Mouse (Mus musculus) hindbrain, embryonic 12.5 days (tissue): Measurements from ENCODE around the gene Col12a1. TPM values are rescaled to one million over a fixed set of nuclear protein-coding genes. Genes with fewer than 3 reads are reported as not detected.
"Not testable (repeated sequence)": the region's sequence is repeated elsewhere in the genome, so short reads cannot be mapped to it uniquely, and the experiment has no call there.

ENCODE experiments used
- ATAC-seq: fragments of 200-750 bp; cut with Nextera tagmentation; 2 replicates; pipeline ENCODE4 v1.8.0; 2017; ENCODE audit warnings: moderate TSS enrichment; ENCODE audit not compliant: low FRiP score
- H3K27ac ChIP-seq: fragments of 300-500 bp; sonication (generic); 2 replicates; pipeline ENCODE4 v1.5.1; 2016; ENCODE audit warnings: mild to moderate bottlenecking
- H3K27me3 ChIP-seq: fragments of 300-500 bp; sonication (generic); 2 replicates; pipeline ENCODE4 v1.6.1; 2016; ENCODE audit warnings: mild to moderate bottlenecking
- H3K36me3 ChIP-seq: fragments of 300-500 bp; sonication (generic); 2 replicates; pipeline ENCODE4 v1.6.1; 2016; ENCODE audit warnings: mild to moderate bottlenecking
- H3K4me1 ChIP-seq: fragments of 300-500 bp; sonication (generic); 2 replicates; pipeline ENCODE4 v1.6.1; 2016
- H3K4me2 ChIP-seq: fragments of 300-500 bp; sonication (generic); replicated peaks from 2 replicates; pipeline ENCODE4 v1.6.1; 2016; ENCODE audit warnings: mild to moderate bottlenecking
- H3K4me3 ChIP-seq: fragments of 300-500 bp; sonication (generic); 2 replicates; pipeline ENCODE4 v1.5.1; 2016; ENCODE audit warnings: mild to moderate bottlenecking
- H3K9ac ChIP-seq: fragments of 300-500 bp; sonication (generic); 2 replicates; pipeline ENCODE4 v1.6.1; 2016; ENCODE audit warnings: mild to moderate bottlenecking, moderate library complexity
- H3K9me3 ChIP-seq: fragments of 300-500 bp; sonication (generic); replicated peaks from 2 replicates; pipeline ENCODE4 v1.6.1; 2016; ENCODE audit warnings: mild to moderate bottlenecking
- WGBS: fragments of 180-500 bp; shearing (Covaris S2); methylation state at CpG from one replicate; pipeline ENCODE4 v1.1.7; 2016; 5-methylcytosine and 5-hydroxymethylcytosine counted together
- polyA plus RNA-seq: library from polyadenylated mRNA; unstranded; fragments of >200 nt; fragmentation: Nextera tagmentation; extraction: Ambion mirVana; gene quantifications from 2 replicates; pipeline ENCODE4 v1.2.1, GENCODE M21; 2016

Col12a1 gene
- polyA plus RNA-seq, 1 experiment from 2014 or later, result 53.8 TPM

GRCm38 (mm10) chr9:79686049-79686448 lies 32.6 kb downstream of the Col12a1 start:
- Histone ChIP-seq H3K4me3 (no peak overlapping the region), H3K27me3 (no peaks in the 10 kb centered on the region), H3K36me3 (no peaks in the 10 kb centered on the region), H3K4me2 (no peak overlapping the region), H3K4me1 (peaks cover 9% of the 10 kb centered on the region), H3K9me3 (no peaks in the 10 kb centered on the region), H3K9ac (no peak overlapping the region), H3K27ac (no peak overlapping the region)
- no peak for ATAC-seq
- WGBS, result 35% methylated on average over 1 of the region's 1 CpGs

DNA sequence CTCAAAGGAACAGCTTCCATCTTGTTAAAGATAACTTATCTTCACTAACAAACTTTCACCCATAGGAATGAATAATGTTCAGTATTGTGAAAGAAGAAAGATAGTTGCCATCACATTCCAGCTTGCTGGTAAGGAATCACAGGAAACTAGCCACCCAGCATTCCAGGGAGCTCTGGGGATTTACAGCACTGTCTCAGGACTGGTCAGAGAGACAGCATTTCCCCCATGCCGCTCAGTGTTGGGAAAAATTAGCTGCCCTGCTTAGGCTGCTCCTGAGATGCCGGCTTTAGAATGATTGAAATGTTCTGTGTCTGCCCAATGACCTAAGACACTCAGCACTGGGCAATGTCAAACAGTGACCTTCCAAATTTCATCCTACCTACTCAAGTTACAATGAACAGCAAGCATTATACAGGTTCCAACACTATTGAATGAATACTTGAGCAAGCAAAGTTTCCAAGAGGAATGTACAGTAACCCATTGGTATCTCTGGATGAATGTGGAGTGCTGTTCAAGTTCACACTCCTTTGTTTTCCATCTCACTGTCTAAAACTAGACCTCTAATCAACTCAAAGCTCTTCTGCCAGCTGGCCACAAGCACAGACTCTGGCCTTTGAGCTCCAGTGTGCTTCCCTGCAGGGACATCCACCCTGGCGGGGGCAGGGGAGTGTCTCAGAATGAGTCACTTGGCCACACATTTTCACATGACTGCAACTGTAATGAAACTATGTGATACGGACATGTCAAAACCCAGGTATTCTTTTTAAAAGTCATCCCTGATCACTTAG lies 38.0 kb downstream of the Col12a1 start:
- Histone ChIP-seq H3K27me3 (no peaks in the 10 kb centered on the region), H3K36me3 (no peaks in the 10 kb centered on the region), H3K4me1 (no peaks in the 10 kb centered on the region), H3K27ac (no peak overlapping the region), H3K9me3 (no peaks in the 10 kb centered on the region), H3K4me2 (no peak overlapping the region), H3K9ac (no peak overlapping the region), H3K4me3 (no peak overlapping the region)
- ATAC-seq, result no peak
- 67% methylated on average over 4 of the region's 4 CpGs for WGBS

DNA sequence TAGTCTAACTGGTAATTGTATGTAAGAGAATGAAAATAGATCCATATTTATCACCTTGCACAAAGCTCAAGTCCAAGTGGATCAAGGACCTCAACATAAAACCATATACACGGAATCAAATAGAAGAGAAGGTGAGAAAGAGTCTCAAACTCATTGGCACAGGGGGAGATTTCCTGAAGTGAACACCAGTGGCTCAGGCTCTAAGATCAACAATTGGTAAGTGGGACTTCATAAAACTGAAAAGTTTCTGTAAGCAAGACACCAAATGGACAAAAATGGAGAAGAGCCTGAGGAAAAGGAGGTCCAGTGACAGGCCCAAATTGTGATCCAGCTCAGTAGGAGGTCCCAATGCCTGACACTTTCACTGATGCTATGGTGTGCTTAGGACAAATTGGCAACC lies 49.8 kb downstream of the Col12a1 start:
- WGBS, result 89% methylated on average over 1 of the region's 1 CpGs
- H3K36me3 ChIP-seq, result not testable (repeated sequence)

GRCm38 (mm10) chr9:79653327-79654150 lies 65.1 kb downstream of the Col12a1 start:
- 88% methylated on average over 16 of the region's 16 CpGs for WGBS
- Histone ChIP-seq H3K4me1 (no peaks in the 10 kb centered on the region), H3K36me3 (no peaks in the 10 kb centered on the region), H3K9me3 (no peaks in the 10 kb centered on the region), H3K27ac (no peak overlapping the region), H3K4me3 (no peak overlapping the region), H3K9ac (no peak overlapping the region), H3K4me2 (no peak overlapping the region), H3K27me3 (no peaks in the 10 kb centered on the region)
- no peak for ATAC-seq

More for the DNA sequence above, 49.8 kb downstream of the Col12a1 start:
- not testable (repeated sequence) for H3K4me1 ChIP-seq, ATAC-seq, H3K4me3 ChIP-seq, H3K9ac ChIP-seq, H3K27ac ChIP-seq, H3K9me3 ChIP-seq, H3K4me2 ChIP-seq, H3K27me3 ChIP-seq

GRCm38 (mm10) chr9:79648587-79648986 lies 70.0 kb downstream of the Col12a1 start:
- H3K27ac ChIP-seq, result no peak overlapping the region
- H3K4me2 ChIP-seq, result no peak overlapping the region
- no peaks in the 10 kb centered on the region for H3K4me1 ChIP-seq
- H3K9me3 ChIP-seq, result no peaks in the 10 kb centered on the region
- no peak for ATAC-seq
- no peaks in the 10 kb centered on the region for H3K36me3 ChIP-seq
- no peak overlapping the region for H3K4me3 ChIP-seq
- WGBS, result 89% methylated on average over 9 of the region's 9 CpGs
- no peaks in the 10 kb centered on the region for H3K27me3 ChIP-seq
- H3K9ac ChIP-seq, result no peak overlapping the region

GRCm38 (mm10) chr9:79645757-79646156 lies 72.9 kb downstream of the Col12a1 start:
- H3K27me3 ChIP-seq, result no peaks in the 10 kb centered on the region
- no peaks in the 10 kb centered on the region for H3K36me3 ChIP-seq
- no peaks in the 10 kb centered on the region for H3K4me1 ChIP-seq
- 74% methylated on average over 3 of the region's 3 CpGs for WGBS
- H3K9me3 ChIP-seq, result no peaks in the 10 kb centered on the region
- H3K4me3 ChIP-seq, result no peak overlapping the region
- ATAC-seq, result no peak
- H3K27ac ChIP-seq, result no peak overlapping the region
- H3K9ac ChIP-seq, result no peak overlapping the region
- no peak overlapping the region for H3K4me2 ChIP-seq

DNA sequence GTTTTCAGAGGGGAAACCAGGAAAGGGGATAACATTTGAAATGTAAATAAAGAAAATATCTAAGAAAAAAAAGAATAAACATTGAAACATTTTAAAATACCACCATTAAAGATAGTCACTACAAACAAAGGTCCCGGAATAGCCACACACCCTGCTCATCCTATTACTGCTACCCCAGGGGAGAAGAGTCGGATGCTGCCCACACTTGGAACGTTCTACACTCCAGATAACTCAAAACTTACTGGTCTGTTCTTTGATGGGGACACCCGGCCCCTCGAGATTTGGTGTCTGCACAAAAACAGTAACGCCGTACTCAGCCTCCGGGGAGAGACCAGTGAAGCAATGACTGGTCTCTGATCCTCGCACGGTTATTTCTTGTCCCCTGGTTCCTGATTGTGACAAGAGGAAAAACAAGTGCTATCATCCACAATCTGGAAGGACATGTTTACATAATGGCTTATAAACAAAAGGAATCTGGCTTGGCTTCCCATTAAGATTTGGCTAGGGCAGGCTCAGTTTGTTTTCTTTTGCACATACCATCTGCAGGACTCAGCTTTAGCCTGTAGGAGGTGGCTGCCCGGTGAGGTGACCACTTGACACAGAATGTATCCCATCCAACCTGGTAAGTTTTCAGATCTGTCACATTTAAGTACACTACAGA lies 79.1 kb downstream of the Col12a1 start:
- no peak overlapping the region for H3K4me3 ChIP-seq
- H3K4me2 ChIP-seq, result no peak overlapping the region
- 71% methylated on average over 11 of the region's 11 CpGs for WGBS
- no peak for ATAC-seq
- H3K9me3 ChIP-seq, result no peaks in the 10 kb centered on the region
- H3K36me3 ChIP-seq, result no peaks in the 10 kb centered on the region
- no peaks in the 10 kb centered on the region for H3K27me3 ChIP-seq
- no peak overlapping the region for H3K9ac ChIP-seq
- H3K27ac ChIP-seq, result no peak overlapping the region
- H3K4me1 ChIP-seq, result no peaks in the 10 kb centered on the region

- 67% methylated on average over 4 of the region's 4 CpGs for WGBS
- H3K27me3 ChIP-seq, result no peaks in the 10 kb centered on the region
- H3K36me3 ChIP-seq, result no peaks in the 10 kb centered on the region
- no peaks in the 10 kb centered on the region for H3K4me1 ChIP-seq
- ATAC-seq, result no peak
- no peak overlapping the region for H3K4me2 ChIP-seq
- H3K9ac ChIP-seq, result no peak overlapping the region
- H3K9me3 ChIP-seq, result no peaks in the 10 kb centered on the region
- H3K4me3 ChIP-seq, result no peak overlapping the region
- H3K27ac ChIP-seq, result no peak overlapping the region
Observed at GRCm38 (mm10) chr9:79637879-79638278, 80.8 kb downstream of the Col12a1 start.

- no peak overlapping the region for H3K9ac ChIP-seq
- H3K27ac ChIP-seq, result no peak overlapping the region
- no peak overlapping the region for H3K4me2 ChIP-seq
- no peaks in the 10 kb centered on the region for H3K4me1 ChIP-seq
- no peaks in the 10 kb centered on the region for H3K9me3 ChIP-seq
- H3K36me3 ChIP-seq, result no peaks in the 10 kb centered on the region
- no peaks in the 10 kb centered on the region for H3K27me3 ChIP-seq
- WGBS, result 96% methylated on average over 1 of the region's 1 CpGs
- ATAC-seq, result no peak
- no peak overlapping the region for H3K4me3 ChIP-seq
Observed at GRCm38 (mm10) chr9:79634076-79634475, 84.6 kb downstream of the Col12a1 start.

GRCm38 (mm10) chr9:79631186-79631585 lies 87.4 kb downstream of the Col12a1 start:
- ATAC-seq, result no peak
- no peaks in the 10 kb centered on the region for H3K4me1 ChIP-seq

GRCm38 (mm10) chr9:79618839-79619597 lies 99.6 kb downstream of the Col12a1 start:
- ATAC-seq, result no peak

More at GRCm38 (mm10) chr9:79631186-79631585, 87.4 kb downstream of the Col12a1 start:
- Histone ChIP-seq H3K27me3 (no peaks in the 10 kb centered on the region), H3K4me2 (no peak overlapping the region), H3K36me3 (no peaks in the 10 kb centered on the region), H3K27ac (no peak overlapping the region), H3K4me3 (no peak overlapping the region), H3K9me3 (no peaks in the 10 kb centered on the region), H3K9ac (no peak overlapping the region)
- WGBS, result 92% methylated on average over 7 of the region's 7 CpGs

DNA sequence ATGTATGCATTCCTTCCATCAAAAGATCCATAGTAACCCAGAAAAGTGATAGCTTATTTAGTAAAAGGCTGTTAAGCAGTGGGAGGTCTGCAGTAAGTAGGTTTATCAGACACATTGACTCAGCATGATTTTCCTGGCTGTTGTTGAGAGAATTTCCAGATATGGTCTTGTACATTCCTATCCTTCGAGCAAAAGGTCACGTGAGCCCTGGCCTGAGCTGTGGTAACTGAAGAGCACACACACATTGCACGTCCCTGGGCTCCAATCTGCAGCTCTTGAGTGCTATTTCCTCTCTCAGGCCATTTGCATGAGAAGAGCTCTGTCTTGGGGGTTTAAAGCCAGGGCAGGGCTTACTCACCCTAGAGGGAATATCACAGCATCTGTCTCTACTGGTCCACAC lies 101.3 kb downstream of the Col12a1 start:
- 23% methylated on average over 3 of the region's 3 CpGs for WGBS
- Histone ChIP-seq H3K9ac (no peak overlapping the region), H3K4me1 (peaks cover 5% of the 10 kb centered on the region), H3K36me3 (no peaks in the 10 kb centered on the region), H3K4me2 (no peak overlapping the region), H3K9me3 (no peaks in the 10 kb centered on the region), H3K27me3 (no peaks in the 10 kb centered on the region), H3K27ac (no peak overlapping the region), H3K4me3 (no peak overlapping the region)
- ATAC-seq, result peak; percentile 32; the same call in 1 of the 2 replicates

More at GRCm38 (mm10) chr9:79618839-79619597, 99.6 kb downstream of the Col12a1 start:
- WGBS, result 87% methylated on average over 6 of the region's 6 CpGs
- Histone ChIP-seq H3K4me1 (peaks cover 5% of the 10 kb centered on the region), H3K4me2 (no peak overlapping the region), H3K4me3 (no peak overlapping the region), H3K27me3 (no peaks in the 10 kb centered on the region), H3K9me3 (no peaks in the 10 kb centered on the region), H3K27ac (no peak overlapping the region), H3K36me3 (no peaks in the 10 kb centered on the region), H3K9ac (no peak overlapping the region)
